Mouse (Mus musculus): ENCODE data around the gene Rpl27. TPM values are rescaled to one million over a fixed set of nuclear protein-coding genes. Genes with fewer than 3 reads are reported as not detected.
A peak's percentile ranks its signal among the peaks of the same experiment; 100 is the strongest.

Rpl27 gene
- total RNA-seq, 1 experiment: 1,307 TPM

DNA sequence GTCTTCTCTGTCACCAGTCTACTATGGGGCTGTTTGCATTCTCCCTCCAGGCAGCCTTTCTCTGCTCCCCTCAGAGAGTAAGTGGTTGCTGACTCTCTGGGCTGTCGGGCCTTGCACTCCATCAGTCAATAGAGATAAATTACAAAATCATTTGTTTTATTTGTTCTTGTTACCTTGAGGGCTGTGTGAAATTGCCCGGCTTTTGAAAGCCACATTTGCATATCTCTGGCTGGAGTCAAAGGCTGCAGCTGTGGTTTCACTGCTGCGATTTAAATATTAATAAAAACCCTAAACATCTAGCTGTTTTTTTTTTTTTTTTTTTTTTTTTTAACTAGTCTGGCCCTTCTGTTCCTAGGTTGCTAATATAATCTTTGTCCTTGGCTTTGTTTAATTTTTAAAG, 41.7 kb downstream of the Rpl27 start:
- Histone ChIP-seq H3K4me3 (ENCODE audit: insufficient read depth in 1 of 2, low read depth in 1 of 2, low read length in 2 of 2, poor library complexity in 1 of 2, severe bottlenecking in 1 of 2) (no peak overlapping the region), H3K4me1 (ENCODE audit: control insufficient read depth in 2 of 2, insufficient read depth in 2 of 2, low read length in 2 of 2, poor library complexity in 1 of 2) (peaks cover 9 to 15% of the 10 kb centered on the region in 2 experiments; a peak in 3 of 4 replicates), H3K27ac (ENCODE audit: insufficient read depth, low read depth, low read length, poor library complexity, severe bottlenecking) (no peak overlapping the region), H3K9ac (ENCODE audit: insufficient read depth, low read depth, low read length, poor library complexity, severe bottlenecking) (no peak overlapping the region), H3K36me3 (ENCODE audit: control insufficient read depth, insufficient read depth, low read length, poor library complexity, severe bottlenecking) (peaks cover 15% of the 10 kb centered on the region), H3K9me3 (ENCODE audit: control insufficient read depth, insufficient read depth, low read depth, low read length) (no peaks in the 10 kb centered on the region)
- DNase-seq (ENCODE audit: low read depth, low spot score): no peak
- in situ Hi-C loops (cut with MboI; ENCODE audit: low sequenced_read_pairs in 2 of 2, unreplicated experiment in 2 of 2): no loop called here
- no peak for TF ChIP-seq MAFK (IDR thresholded peaks at IDR 0.05; ENCODE audit: insufficient read depth, low read depth, low read length)
- no peak for TF ChIP-seq HCFC1 (IDR thresholded peaks at IDR 0.05; ENCODE audit: borderline replicate concordance, insufficient read depth, low read length)
- no peak for TF ChIP-seq CHD2 (IDR thresholded peaks at IDR 0.05; ENCODE audit: low read depth, low read length)
- no peak for TF ChIP-seq ZC3H11A (IDR thresholded peaks at IDR 0.05; ENCODE audit: borderline replicate concordance, low read depth, low read length)
- TF ChIP-seq ZNF384 (IDR thresholded peaks at IDR 0.05; ENCODE audit: low read depth, low read length): peak; percentile 51

- no peak for DNase-seq (ENCODE audit: low read depth, low spot score)
- peaks cover 15% of the 10 kb centered on the region for H3K36me3 ChIP-seq (ENCODE audit: control insufficient read depth, insufficient read depth, low read length, poor library complexity, severe bottlenecking)
- peaks cover 8 to 11% of the 10 kb centered on the region in 2 experiments; a peak in 3 of 4 replicates for H3K4me1 ChIP-seq (ENCODE audit: control insufficient read depth in 2 of 2, insufficient read depth in 2 of 2, low read length in 2 of 2, poor library complexity in 1 of 2)
- no peak overlapping the region for H3K9ac ChIP-seq (ENCODE audit: insufficient read depth, low read depth, low read length, poor library complexity, severe bottlenecking)
- in situ Hi-C loops (cut with MboI; ENCODE audit: low sequenced_read_pairs in 2 of 2, unreplicated experiment in 2 of 2): no loop called here
- no peaks in the 10 kb centered on the region for H3K9me3 ChIP-seq (ENCODE audit: control insufficient read depth, insufficient read depth, low read depth, low read length)
- no peak overlapping the region for H3K27ac ChIP-seq (ENCODE audit: insufficient read depth, low read depth, low read length, poor library complexity, severe bottlenecking)
- no peak for TF ChIP-seq MAFK (IDR thresholded peaks at IDR 0.05; ENCODE audit: insufficient read depth, low read depth, low read length)
- no peak for TF ChIP-seq CHD2 (IDR thresholded peaks at IDR 0.05; ENCODE audit: low read depth, low read length)
- TF ChIP-seq ZNF384 (IDR thresholded peaks at IDR 0.05; ENCODE audit: low read depth, low read length): no peak; the same call in 1 of the 2 replicates
- H3K4me3 ChIP-seq (ENCODE audit: insufficient read depth in 1 of 2, low read depth in 1 of 2, low read length in 2 of 2, poor library complexity in 1 of 2, severe bottlenecking in 1 of 2): no peak overlapping the region
These were observed 42.1 kb downstream of the Rpl27 start for GRCm38 (mm10) chr11:101484245-101484644.

- H3K9me3 ChIP-seq (ENCODE audit: control insufficient read depth, insufficient read depth, low read depth, low read length): no peaks in the 10 kb centered on the region
- H3K4me3 ChIP-seq (ENCODE audit: insufficient read depth in 1 of 2, low read depth in 1 of 2, low read length in 2 of 2, poor library complexity in 1 of 2, severe bottlenecking in 1 of 2): no peak overlapping the region
- TF ChIP-seq HCFC1 (IDR thresholded peaks at IDR 0.05; ENCODE audit: borderline replicate concordance, insufficient read depth, low read length): no peak
- TF ChIP-seq MAFK (IDR thresholded peaks at IDR 0.05; ENCODE audit: insufficient read depth, low read depth, low read length): no peak
- TF ChIP-seq ZNF384 (IDR thresholded peaks at IDR 0.05; ENCODE audit: low read depth, low read length): no peak
- no peak for TF ChIP-seq ZC3H11A (IDR thresholded peaks at IDR 0.05; ENCODE audit: borderline replicate concordance, low read depth, low read length)
- TF ChIP-seq CHD2 (IDR thresholded peaks at IDR 0.05; ENCODE audit: low read depth, low read length): no peak
- peaks cover 4 to 9% of the 10 kb centered on the region in 2 experiments; a peak in 2 of 4 replicates for H3K4me1 ChIP-seq (ENCODE audit: control insufficient read depth in 2 of 2, insufficient read depth in 2 of 2, low read length in 2 of 2, poor library complexity in 1 of 2)
- peaks cover 20% of the 10 kb centered on the region for H3K36me3 ChIP-seq (ENCODE audit: control insufficient read depth, insufficient read depth, low read length, poor library complexity, severe bottlenecking)
- no peak overlapping the region for H3K27ac ChIP-seq (ENCODE audit: insufficient read depth, low read depth, low read length, poor library complexity, severe bottlenecking)
- no peak overlapping the region for H3K9ac ChIP-seq (ENCODE audit: insufficient read depth, low read depth, low read length, poor library complexity, severe bottlenecking)
- no peak for DNase-seq (ENCODE audit: low read depth, low spot score)
- in situ Hi-C loops (cut with MboI; ENCODE audit: low sequenced_read_pairs in 2 of 2, unreplicated experiment in 2 of 2): no loop called here
These were observed 42.7 kb downstream of the Rpl27 start for GRCm38 (mm10) chr11:101484814-101485213.

DNA sequence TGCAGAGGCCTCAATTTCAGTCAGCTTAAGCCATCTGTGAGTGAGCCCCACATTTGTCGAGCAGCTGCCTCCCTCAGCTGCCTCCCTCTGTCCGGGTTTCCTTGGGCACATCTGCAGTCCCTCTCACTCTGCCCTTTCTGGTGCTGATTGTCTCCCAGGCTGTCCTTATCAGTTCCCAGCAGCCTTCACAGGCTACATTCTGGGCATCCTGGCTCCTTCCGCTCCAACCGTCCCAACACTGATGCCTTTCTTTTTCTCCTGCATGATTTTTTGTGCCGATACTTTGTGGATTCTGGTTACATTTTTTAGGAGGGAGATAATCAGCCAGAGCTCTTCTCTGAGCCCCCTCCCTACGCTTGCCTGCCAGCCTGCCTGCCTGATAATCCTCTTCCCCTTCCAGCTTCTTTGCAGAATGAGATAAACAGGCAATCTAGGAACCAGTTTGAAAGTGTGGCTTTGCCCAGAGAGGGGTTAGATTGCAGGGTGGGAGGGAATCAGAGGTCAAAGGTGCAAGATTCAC, 43.5 kb downstream of the Rpl27 start:
- TF ChIP-seq MAFK (IDR thresholded peaks at IDR 0.05; ENCODE audit: insufficient read depth, low read depth, low read length) (no peak), ZC3H11A (IDR thresholded peaks at IDR 0.05; ENCODE audit: borderline replicate concordance, low read depth, low read length) (no peak)
- Histone ChIP-seq H3K4me1 (ENCODE audit: control insufficient read depth in 2 of 2, insufficient read depth in 2 of 2, low read length in 2 of 2, poor library complexity in 1 of 2) (peaks cover 1 to 6% of the 10 kb centered on the region in 2 experiments; a peak in 1 of 4 replicates), H3K36me3 (ENCODE audit: control insufficient read depth, insufficient read depth, low read length, poor library complexity, severe bottlenecking) (peaks cover 20% of the 10 kb centered on the region), H3K9me3 (ENCODE audit: control insufficient read depth, insufficient read depth, low read depth, low read length) (no peaks in the 10 kb centered on the region), H3K9ac (ENCODE audit: insufficient read depth, low read depth, low read length, poor library complexity, severe bottlenecking) (no peak overlapping the region), H3K27ac (ENCODE audit: insufficient read depth, low read depth, low read length, poor library complexity, severe bottlenecking) (no peak overlapping the region), H3K4me3 (ENCODE audit: insufficient read depth in 1 of 2, low read depth in 1 of 2, low read length in 2 of 2, poor library complexity in 1 of 2, severe bottlenecking in 1 of 2) (no peak overlapping the region)
- DNase-seq (ENCODE audit: low read depth, low spot score): no peak
- in situ Hi-C loops (cut with MboI; ENCODE audit: low sequenced_read_pairs in 2 of 2, unreplicated experiment in 2 of 2): no loop called here

DNA sequence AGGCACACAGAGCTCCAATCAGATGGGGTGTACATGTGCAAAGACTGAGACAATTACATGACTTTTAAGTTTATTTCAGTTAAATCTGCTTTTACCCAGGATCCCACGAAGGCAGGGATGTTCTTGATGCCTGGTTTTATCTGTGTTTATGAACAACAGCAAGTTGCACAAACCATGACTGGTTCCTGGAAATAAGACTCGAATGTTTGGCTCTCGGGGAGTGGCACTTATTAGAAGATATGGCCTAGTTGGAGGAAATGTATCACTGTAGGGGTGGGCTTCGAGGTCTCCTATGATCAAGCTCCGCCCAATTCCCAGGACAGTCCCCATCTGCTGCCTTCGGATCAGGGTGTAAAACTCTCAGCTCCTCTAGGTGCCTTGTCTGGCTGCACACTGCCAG, 44.0 kb downstream of the Rpl27 start:
- H3K9ac ChIP-seq (ENCODE audit: insufficient read depth, low read depth, low read length, poor library complexity, severe bottlenecking): no peak overlapping the region
- H3K4me1 ChIP-seq (ENCODE audit: control insufficient read depth in 2 of 2, insufficient read depth in 2 of 2, low read length in 2 of 2, poor library complexity in 1 of 2): 0 out of 4 replicates have a peak, but pooled peaks cover 1 to 4% of the 10 kb centered on the region in 2 experiments
- in situ Hi-C loops (cut with MboI; ENCODE audit: low sequenced_read_pairs in 2 of 2, unreplicated experiment in 2 of 2): no loop called here
- H3K27ac ChIP-seq (ENCODE audit: insufficient read depth, low read depth, low read length, poor library complexity, severe bottlenecking): no peak overlapping the region
- H3K4me3 ChIP-seq (ENCODE audit: insufficient read depth in 1 of 2, low read depth in 1 of 2, low read length in 2 of 2, poor library complexity in 1 of 2, severe bottlenecking in 1 of 2): no peak overlapping the region
- peaks cover 21% of the 10 kb centered on the region for H3K36me3 ChIP-seq (ENCODE audit: control insufficient read depth, insufficient read depth, low read length, poor library complexity, severe bottlenecking)
- no peak for DNase-seq (ENCODE audit: low read depth, low spot score)
- H3K9me3 ChIP-seq (ENCODE audit: control insufficient read depth, insufficient read depth, low read depth, low read length): no peaks in the 10 kb centered on the region
- TF ChIP-seq MAFK (IDR thresholded peaks at IDR 0.05; ENCODE audit: insufficient read depth, low read depth, low read length): no peak
- no peak for TF ChIP-seq ZC3H11A (IDR thresholded peaks at IDR 0.05; ENCODE audit: borderline replicate concordance, low read depth, low read length)
- TF ChIP-seq ZNF384 (IDR thresholded peaks at IDR 0.05; ENCODE audit: low read depth, low read length): no peak
- no peak for TF ChIP-seq CHD2 (IDR thresholded peaks at IDR 0.05; ENCODE audit: low read depth, low read length)
- no peak for TF ChIP-seq HCFC1 (IDR thresholded peaks at IDR 0.05; ENCODE audit: borderline replicate concordance, insufficient read depth, low read length)

Other genes starting within 250 kb of the Rpl27 start
- 18.3 and 18.9 TPM in 2 replicates for gene Ezh1, start 215.8 kb upstream of the Rpl27 start, total RNA-seq (2012; rRNA removed)
- 4.0 and 5.6 TPM in 2 replicates for gene Ramp2, start 196.3 kb upstream of the Rpl27 start, total RNA-seq (2012; rRNA removed)
- gene Vps25, start 188.6 kb upstream of the Rpl27 start, total RNA-seq (2012; rRNA removed): 105 and 135 TPM in 2 replicates
- 0.49 and 1.1 TPM in 2 replicates for gene Wnk4, start 181.7 kb upstream of the Rpl27 start, total RNA-seq (2012; rRNA removed)
- 2.1 and 2.4 TPM in 2 replicates for gene Cntd1, start 163.3 kb upstream of the Rpl27 start, total RNA-seq (2012; rRNA removed)
- gene Coa3, start 163.2 kb upstream of the Rpl27 start, total RNA-seq (2012; rRNA removed): 107 and 139 TPM in 2 replicates
- gene Becn1, start 140.0 kb upstream of the Rpl27 start, total RNA-seq (2012; rRNA removed): 80.6 and 89.2 TPM in 2 replicates
- 40.0 and 57.0 TPM in 2 replicates for gene Psme3, start 126.1 kb upstream of the Rpl27 start, total RNA-seq (2012; rRNA removed)
- gene Aoc2, start 117.2 kb upstream of the Rpl27 start, total RNA-seq (2012; rRNA removed): 4.6 and 5.0 TPM in 2 replicates
- gene Aoc3, start 111.7 kb upstream of the Rpl27 start, total RNA-seq (2012; rRNA removed): 0.62 and 0.95 TPM in 2 replicates
- gene G6pc, start 74.7 kb upstream of the Rpl27 start, total RNA-seq (2012; rRNA removed): not detected in 2 replicates
- gene Aarsd1, start 24.7 kb upstream of the Rpl27 start, total RNA-seq (2012; rRNA removed): 73.2 and 79.4 TPM in 2 replicates
- gene Gm27029, start 17.5 kb upstream of the Rpl27 start, total RNA-seq (2012; rRNA removed): 1.3 and 5.4 TPM in 2 replicates
- 6.9 and 7.6 TPM in 2 replicates for gene Rundc1, start 17.2 kb upstream of the Rpl27 start, total RNA-seq (2012; rRNA removed)
- gene Ptges3l, start 17.0 kb upstream of the Rpl27 start, total RNA-seq (2012; rRNA removed): 3.2 and 3.4 TPM in 2 replicates
- 5.0 and 9.1 TPM in 2 replicates for gene Ifi35, start 6.1 kb downstream of the Rpl27 start, total RNA-seq (2012; rRNA removed)
- gene Rnd2, start 22.7 kb downstream of the Rpl27 start, total RNA-seq (2012; rRNA removed): 8.9 and 10.4 TPM in 2 replicates
- 41.9 and 57.5 TPM in 2 replicates for gene Vat1, start 23.9 kb downstream of the Rpl27 start, total RNA-seq (2012; rRNA removed)
- 61.1 and 63.5 TPM in 2 replicates for gene Brca1, start 109.7 kb downstream of the Rpl27 start, total RNA-seq (2012; rRNA removed)
- 101 and 103 TPM in 2 replicates for gene Nbr1, start 109.9 kb downstream of the Rpl27 start, total RNA-seq (2012; rRNA removed)
- 5.8 and 7.0 TPM in 2 replicates for gene Tmem106a, start 139.9 kb downstream of the Rpl27 start, total RNA-seq (2012; rRNA removed)
- not detected in 2 replicates for gene Gm11634, start 157.0 kb downstream of the Rpl27 start, total RNA-seq (2012; rRNA removed)
- gene Rdm1, start 184.9 kb downstream of the Rpl27 start, total RNA-seq (2012; rRNA removed): 81.1 and 99.0 TPM in 2 replicates
- gene Arl4d, start 223.2 kb downstream of the Rpl27 start, total RNA-seq (2012; rRNA removed): 11.2 and 13.8 TPM in 2 replicates